25 mouse cellular contexts compared by ENCODE assay signal in the genomic region with DNA sequence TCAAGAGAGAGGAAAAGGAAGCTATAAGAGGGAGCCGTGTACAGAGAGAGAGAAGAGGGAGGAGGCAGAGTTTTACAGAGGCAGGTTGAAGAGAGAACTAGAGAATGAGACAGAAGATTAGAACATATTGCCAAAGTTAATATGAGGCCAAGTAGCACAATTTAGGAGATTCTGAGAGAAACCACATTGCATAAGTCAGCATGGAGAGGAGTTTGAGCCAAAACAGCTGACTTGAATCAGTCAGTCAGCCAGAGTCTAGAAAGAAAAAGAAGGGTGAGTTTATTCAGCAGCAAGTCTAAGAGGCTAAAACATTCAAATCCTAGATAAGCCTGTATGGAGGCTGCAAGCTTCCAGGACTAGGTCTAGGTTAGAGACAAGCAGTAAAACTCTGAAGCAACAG.
"Had no signal": no experiment of that assay in that cellular context is flagged by ENCODE, and none has a peak within 500 bp of the region (broad histone marks: within the 10 kb centered on the region; RNA-seq: fewer than 3 reads in every experiment).

No protein-coding gene starts in this region.

- H3K4me3 ChIP-seq: gastrocnemius, adult 2 months; heart, adult 2 months; heart, embryonic 13.5 days; heart, embryonic 15.5 days; hindbrain, embryonic 10.5 days; hindbrain, embryonic 12.5 days; intestine, embryonic 15.5 days; layer of hippocampus, adult 2 months; left cerebral cortex, adult 2 months; limb, embryonic 10.5 days; limb, embryonic 12.5 days had no signal

- H3K4me2 ChIP-seq: heart, embryonic 11.5 days; heart, embryonic 13.5 days; heart, embryonic 15.5 days; hindbrain, embryonic 12.5 days; hindbrain, embryonic 14.5 days; intestine, embryonic 15.5 days; limb, embryonic 12.5 days had no signal

- H3K27me3 ChIP-seq: heart, embryonic 13.5 days; heart, embryonic 15.5 days; hindbrain, embryonic 12.5 days; intestine, embryonic 15.5 days; limb, embryonic 12.5 days had no signal

- H3K27ac ChIP-seq: gastrocnemius, adult 2 months; heart, adult 2 months; heart, embryonic 13.5 days; heart, embryonic 15.5 days; hindbrain, embryonic 10.5 days; hindbrain, embryonic 12.5 days; hindbrain, embryonic 14.5 days; intestine, embryonic 15.5 days; layer of hippocampus, adult 2 months; left cerebral cortex, adult 2 months; limb, embryonic 10.5 days; limb, embryonic 12.5 days had no signal

- ATAC-seq: forebrain, embryonic 16.5 days; hindbrain, embryonic 16.5 days; inflammation-experienced regulatory T-cells, adult 6 months; intestine, embryonic 15.5 days; intestine, postnatal 0 days had no signal

- H3K36me3 ChIP-seq: heart, embryonic 13.5 days; heart, embryonic 15.5 days; hindbrain, embryonic 10.5 days; hindbrain, embryonic 12.5 days; intestine, embryonic 15.5 days; limb, embryonic 10.5 days; limb, embryonic 12.5 days had no signal

- H3K9me3 ChIP-seq: heart, embryonic 13.5 days; heart, embryonic 15.5 days; hindbrain, embryonic 10.5 days; hindbrain, embryonic 12.5 days; intestine, embryonic 15.5 days; limb, embryonic 10.5 days; limb, embryonic 12.5 days had no signal

- H3K4me1 ChIP-seq: heart, embryonic 13.5 days; heart, embryonic 15.5 days; hindbrain, embryonic 10.5 days; hindbrain, embryonic 12.5 days; intestine, embryonic 15.5 days; limb, embryonic 10.5 days; limb, embryonic 12.5 days had no signal

- H3K9ac ChIP-seq: heart, embryonic 13.5 days; heart, embryonic 15.5 days; hindbrain, embryonic 12.5 days; hindbrain, embryonic 14.5 days; intestine, embryonic 15.5 days; limb, embryonic 12.5 days had no signal

- DNase-seq: gastrocnemius, adult 2 months; gastrocnemius, postnatal 10 days; gastrocnemius, postnatal 25 days; heart, adult 2 months; heart, postnatal 4 days; kidney, adult 18-20 months; kidney, adult 8-10 months; kidney, postnatal 10 days; kidney, postnatal 25 days; kidney, postnatal 4 days had no signal
